Mouse (Mus musculus) G1E (cell line): ENCODE measurements at regions not wholly inside any gene's neighbourhood (a gene's known extent, or its start where the extent isn't known, plus 50 kb on each side); places are given as distances from the start of the nearest gene placed in this dataset.

Experiments used
- CTCF ChIP-seq: IDR thresholded peaks from 2 replicates; pipeline ENCODE4 v1.5.1; 2012; ENCODE audit warnings: low read depth, low read length, inconsistent platforms, mixed read lengths
- POLR2AphosphoS5 ChIP-seq: IDR thresholded peaks from 2 replicates; pipeline ENCODE4 v1.6.1; 2012; ENCODE audit warnings: low read depth, low read length, inconsistent platforms; ENCODE audit not compliant: insufficient replicate concordance
- TAL1 ChIP-seq: conservative IDR thresholded peaks from 2 replicates; pipeline ENCODE4 v1.6.1; 2012; ENCODE audit warnings: low read depth, low read length, inconsistent platforms, mixed read lengths

DNA sequence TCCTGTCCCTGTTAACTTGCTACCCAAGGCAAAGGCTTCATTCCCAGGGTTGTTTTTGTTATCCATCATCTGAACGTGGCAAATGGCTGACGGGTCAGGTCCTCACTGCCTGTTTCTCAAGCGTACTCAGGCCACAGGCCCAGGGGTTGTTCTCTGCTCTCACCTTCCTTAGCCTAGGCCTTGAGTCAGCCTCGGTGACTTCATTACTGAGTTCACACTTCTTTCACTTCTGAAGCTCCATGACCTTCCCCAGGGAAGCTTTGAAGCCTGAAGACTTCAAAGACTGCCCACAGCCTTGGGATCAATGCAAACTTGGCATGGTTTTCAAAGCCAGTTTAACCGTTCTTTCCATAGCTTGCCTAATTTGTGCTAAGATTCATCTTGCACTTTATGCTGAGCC, 145.3 kb upstream of the 9630041A04Rik start:
- TF ChIP-seq TAL1 (no peak), CTCF (no peak), POLR2AphosphoS5 (no peak)
